Mouse (Mus musculus) liver, embryonic 14.5 days (tissue): ENCODE results near the gene Adam17. TPM values are rescaled to one million over a fixed set of nuclear protein-coding genes. Genes with fewer than 3 reads are reported as not detected.

Experiments
- ATAC-seq: fragments of 200-750 bp; cut with Nextera tagmentation; 2 replicates; pipeline ENCODE4 v1.8.0; 2017; ENCODE audit warnings: moderate number of reproducible peaks, mild to moderate bottlenecking, moderate library complexity; ENCODE audit not compliant: insufficient read depth
- DNase-seq, 3 experiments: peaks; one replicate each; pipeline ENCODE4 v3.0.0-alpha.2; 2012 to 2013; ENCODE audit warnings: low read depth in 3 of 3, low spot score in 3 of 3
- H3K27ac ChIP-seq: fragments of 300-500 bp; sonication (generic); 2 replicates; pipeline ENCODE4 v1.5.1; 2014; ENCODE audit warnings: moderate library complexity, mild to moderate bottlenecking, control low read depth, inconsistent platforms
- H3K27me3 ChIP-seq: fragments of 300-500 bp; sonication (generic); 2 replicates; pipeline ENCODE4 v1.6.1; 2014; ENCODE audit warnings: mild to moderate bottlenecking, low read length, moderate library complexity; ENCODE audit not compliant: control insufficient read depth, insufficient read depth
- H3K36me3 ChIP-seq: fragments of 300-500 bp; sonication (generic); replicated peaks from 2 replicates; pipeline ENCODE4 v1.6.1; 2014; ENCODE audit warnings: low read depth; ENCODE audit not compliant: control insufficient read depth, insufficient read depth
- H3K4me1 ChIP-seq, 2 experiments: fragments of 200-500 bp in 1 of 2; fragments of 300-500 bp in 1 of 2; sonication (generic) in 1 of 2; replicated peaks; 2 replicates each; pipeline ENCODE4 v1.6.1; 2012 to 2014; ENCODE audit warnings: antibody characterized with exemption in 1 of 2, inconsistent platforms in 1 of 2, low read length in 1 of 2; ENCODE audit not compliant: control insufficient read depth in 2 of 2, insufficient read depth in 2 of 2
- H3K4me2 ChIP-seq: fragments of 300-500 bp; sonication (generic); 2 replicates; pipeline ENCODE4 v1.6.1; 2014; ENCODE audit warnings: low read depth, mild to moderate bottlenecking, control low read depth, moderate library complexity
- H3K4me3 ChIP-seq, 2 experiments: fragments of 200-500 bp in 1 of 2; fragments of 300-500 bp in 1 of 2; sonication (generic) in 1 of 2; 2 replicates each; pipeline ENCODE4 v1.5.1; 2012 to 2014; ENCODE audit warnings: low read depth in 2 of 2, low read length in 2 of 2, mild to moderate bottlenecking in 2 of 2, control low read depth in 1 of 2, inconsistent platforms in 1 of 2, moderate library complexity in 1 of 2; ENCODE audit not compliant: insufficient read depth in 1 of 2
- H3K9ac ChIP-seq: fragments of 300-500 bp; sonication (generic); replicated peaks from 2 replicates; pipeline ENCODE4 v1.6.1; 2014; ENCODE audit warnings: mild to moderate bottlenecking, control low read depth, moderate library complexity
- H3K9me3 ChIP-seq: fragments of 300-500 bp; sonication (generic); 2 replicates; pipeline ENCODE4 v1.6.1; 2016; ENCODE audit warnings: low read length, mixed read lengths; ENCODE audit not compliant: control insufficient read depth
- CTCF ChIP-seq: IDR thresholded peaks from 2 replicates; pipeline ENCODE4 v1.5.1; 2016; ENCODE audit warnings: antibody characterized with exemption, low read depth, control low read depth
- EP300 ChIP-seq: IDR thresholded peaks from 2 replicates; pipeline ENCODE4 v1.6.1; 2016; ENCODE audit warnings: antibody characterized with exemption, low read depth
- WGBS: fragments of 180-500 bp; shearing (Covaris S2); extraction: QIAGEN DNeasy Blood & Tissue Kit; methylation state at CpG from one replicate; pipeline ENCODE4 v1.1.7; 2014; ENCODE audit not compliant: insufficient replicate concordance; 5-methylcytosine and 5-hydroxymethylcytosine counted together
- polyA plus RNA-seq, 2 experiments: library from polyadenylated mRNA; depleted of rRNA in 1 of 2; stranded (reverse) in 1 of 2; unstranded in 1 of 2; fragments of >200 nt; fragmentation: Nextera tagmentation in 1 of 2; extraction: Ambion mirVana in 1 of 2; gene quantifications; 2 replicates each; pipeline versions ENCODE4 v1.2.1 to v1.2.3; 2012 to 2014

Adam17 gene
- polyA plus RNA-seq, 2 experiments, result 9.4 to 14.0 TPM

DNA sequence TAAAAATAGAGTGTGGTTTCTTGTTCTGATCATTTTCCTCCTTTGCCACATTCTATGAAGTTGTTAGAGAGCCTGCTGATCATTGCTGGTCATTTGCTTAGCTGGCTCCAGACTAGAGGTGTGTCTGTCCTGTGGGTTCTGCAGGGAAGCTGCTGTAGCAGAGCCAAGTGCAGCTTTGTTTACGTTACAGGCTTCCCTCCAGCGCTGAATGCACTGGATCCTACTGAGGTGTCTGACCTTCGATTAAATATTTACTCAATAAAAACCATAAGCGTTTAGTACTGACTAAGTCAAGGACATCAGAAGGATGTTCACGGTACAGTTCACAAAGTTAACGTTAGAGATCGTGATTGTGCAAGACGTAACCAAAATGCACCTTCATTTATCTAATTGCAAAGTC lies 71.5 kb downstream of the Adam17 start:
- Histone ChIP-seq H3K4me1 (peaks cover 0 to 4% of the 10 kb centered on the region in 2 experiments; a peak in 3 of 4 replicates), H3K36me3 (peaks cover 26% of the 10 kb centered on the region), H3K27me3 (no peaks in the 10 kb centered on the region), H3K27ac (no peak overlapping the region), H3K9me3 (no peaks in the 10 kb centered on the region), H3K4me2 (no peak overlapping the region), H3K9ac (no peak overlapping the region), H3K4me3 (no peak overlapping the region)
- no peak for TF ChIP-seq CTCF
- TF ChIP-seq EP300, result no peak
- ATAC-seq (no peak), DNase-seq (no peak)
- WGBS, result 72% methylated on average over 8 of the region's 8 CpGs

- Histone ChIP-seq H3K9ac (no peak overlapping the region), H3K27ac (no peak overlapping the region), H3K36me3 (peaks cover 29% of the 10 kb centered on the region), H3K4me3 (no peak overlapping the region), H3K9me3 (no peaks in the 10 kb centered on the region), H3K27me3 (no peaks in the 10 kb centered on the region), H3K4me1 (peaks cover 0 to 4% of the 10 kb centered on the region in 2 experiments; a peak in 3 of 4 replicates), H3K4me2 (no peak overlapping the region)
- ATAC-seq, result no peak
- 61% methylated on average over 7 of the region's 7 CpGs for WGBS
- no peak for DNase-seq
- TF ChIP-seq EP300, result no peak
- no peak for TF ChIP-seq CTCF
These were observed 72.1 kb downstream of the Adam17 start for GRCm38 (mm10) chr12:21301324-21301723.

DNA sequence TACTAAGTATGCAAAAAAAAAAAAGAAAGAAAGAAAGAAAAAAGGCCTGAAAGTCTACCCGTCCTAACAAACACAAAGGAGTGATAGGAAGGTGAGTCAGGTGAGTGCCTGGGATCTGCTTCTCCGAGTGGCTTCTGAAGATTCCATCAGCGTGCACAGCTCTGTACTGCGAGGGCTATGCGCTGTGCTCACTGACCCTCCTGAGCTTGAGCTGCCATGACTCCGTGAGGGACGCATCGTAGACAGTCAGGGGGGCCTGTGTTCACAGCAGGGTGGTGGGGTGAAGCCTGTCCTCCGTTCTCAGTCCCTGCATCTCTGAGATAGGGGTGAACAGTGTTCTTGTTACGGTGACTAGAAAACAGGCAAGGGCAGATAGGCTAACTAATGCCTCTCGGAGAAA lies 74.6 kb downstream of the Adam17 start:
- ATAC-seq, result no peak
- H3K27ac ChIP-seq, result no peak overlapping the region
- peaks cover 0 to 4% of the 10 kb centered on the region in 2 experiments; a peak in 3 of 4 replicates for H3K4me1 ChIP-seq
- H3K4me2 ChIP-seq, result no peak overlapping the region
- no peak overlapping the region for H3K4me3 ChIP-seq
- DNase-seq, result no peak
- WGBS, result 84% methylated on average over 11 of the region's 11 CpGs
- H3K36me3 ChIP-seq, result peaks cover 36% of the 10 kb centered on the region
- H3K9ac ChIP-seq, result no peak overlapping the region
- TF ChIP-seq CTCF (no peak), EP300 (no peak)
- H3K9me3 ChIP-seq, result no peaks in the 10 kb centered on the region
- H3K27me3 ChIP-seq, result no peaks in the 10 kb centered on the region

DNA sequence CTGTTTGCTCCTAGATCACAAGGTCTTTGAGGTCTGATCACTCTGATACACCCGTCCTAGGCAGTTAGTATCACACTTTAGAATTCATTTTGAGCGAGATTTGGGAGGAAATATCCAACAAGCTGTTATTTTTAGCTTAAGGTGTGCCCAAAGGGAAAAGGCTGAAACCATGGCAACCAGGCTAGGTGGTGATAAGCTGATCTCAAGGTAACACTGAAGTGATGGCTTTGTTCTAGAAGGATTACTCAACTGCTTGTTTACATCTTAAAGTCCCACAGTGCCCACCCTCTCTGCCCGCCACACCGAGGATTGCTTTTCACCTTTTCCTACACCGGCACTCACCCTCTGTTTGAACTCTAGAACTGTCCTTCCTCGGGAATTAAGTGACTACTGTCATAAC lies 83.8 kb downstream of the Adam17 start:
- Histone ChIP-seq H3K36me3 (peaks cover 20% of the 10 kb centered on the region), H3K9me3 (no peaks in the 10 kb centered on the region), H3K4me2 (no peak overlapping the region), H3K27me3 (no peaks in the 10 kb centered on the region), H3K9ac (no peak overlapping the region), H3K27ac (no peak overlapping the region), H3K4me1 (peaks cover 12 to 15% of the 10 kb centered on the region in 2 experiments), H3K4me3 (no peak overlapping the region)
- TF ChIP-seq CTCF (no peak), EP300 (no peak)
- 68% methylated on average over 6 of the region's 6 CpGs for WGBS
- ATAC-seq (no peak), DNase-seq (no peak)

DNA sequence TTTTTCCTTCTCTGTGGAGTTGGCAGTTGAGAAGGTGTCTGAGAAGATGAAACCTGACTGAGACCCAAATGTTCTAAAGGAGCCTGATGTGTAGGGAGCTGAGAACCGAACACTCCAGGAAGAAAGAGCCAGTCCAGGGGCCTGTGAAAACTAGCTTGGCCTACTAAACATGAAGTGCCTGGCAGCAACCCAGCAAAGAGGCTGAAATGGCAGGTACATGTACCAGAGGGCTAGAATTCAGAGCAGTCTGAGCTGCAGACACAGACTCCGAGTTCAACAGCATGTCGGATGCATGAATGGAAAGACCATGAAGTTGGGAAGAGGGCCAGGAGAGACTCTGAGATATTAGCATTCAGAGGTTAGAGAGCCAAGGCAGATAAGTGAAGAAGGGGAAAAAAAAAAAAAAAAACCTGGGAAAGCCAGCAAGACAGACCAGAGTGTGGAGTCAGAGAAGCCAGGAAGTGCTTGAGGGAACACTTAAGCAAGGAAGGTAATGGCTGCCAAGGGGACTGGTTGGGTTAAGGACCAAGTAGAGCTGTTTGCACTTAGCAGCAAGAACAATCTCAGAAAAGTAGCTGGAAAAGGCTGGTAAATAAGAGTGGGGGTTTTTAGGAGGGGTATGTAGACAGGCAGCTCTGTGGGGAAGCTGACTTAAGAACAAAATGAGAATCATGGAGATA lies 84.6 kb downstream of the Adam17 start:
- no peak for TF ChIP-seq EP300
- no peak for TF ChIP-seq CTCF

More for the DNA sequence above, 84.6 kb downstream of the Adam17 start:
- Histone ChIP-seq H3K27ac (no peak overlapping the region), H3K9ac (no peak overlapping the region), H3K4me2 (no peak overlapping the region), H3K9me3 (no peaks in the 10 kb centered on the region), H3K36me3 (peaks cover 13% of the 10 kb centered on the region), H3K4me3 (no peak overlapping the region), H3K4me1 (peaks cover 12 to 15% of the 10 kb centered on the region in 2 experiments), H3K27me3 (no peaks in the 10 kb centered on the region)
- DNase-seq, result no peak
- WGBS, result 85% methylated on average over 3 of the region's 3 CpGs
- ATAC-seq, result no peak
